Mouse (Mus musculus) kidney, postnatal 0 days (tissue): ENCODE measurements around the gene D630003M21Rik. TPM values are rescaled to one million over a fixed set of nuclear protein-coding genes. Genes with fewer than 3 reads are reported as not detected.
A peak's percentile ranks its signal among the peaks of the same experiment; 100 is the strongest.

Source experiments
- ATAC-seq: fragments of 200-750 bp; cut with Nextera tagmentation; replicated peaks from 2 replicates; pipeline ENCODE4 v1.8.0; 2017; ENCODE audit warnings: low read depth, moderate number of reproducible peaks, moderate TSS enrichment, moderate library complexity; ENCODE audit not compliant: low FRiP score
- DNase-seq: peaks from one replicate; pipeline ENCODE4 v3.0.0-alpha.2; 2016; ENCODE audit warnings: low spot score
- H3K27ac ChIP-seq: fragments of 300-500 bp; sonication (generic); 2 replicates; pipeline ENCODE4 v1.5.1; 2014; ENCODE audit warnings: mild to moderate bottlenecking
- H3K27me3 ChIP-seq: fragments of 300-500 bp; sonication (generic); 2 replicates; pipeline ENCODE4 v1.6.1; 2014; ENCODE audit warnings: low read length, mixed read lengths; ENCODE audit not compliant: insufficient read depth
- H3K36me3 ChIP-seq: fragments of 300-500 bp; sonication (generic); 2 replicates; pipeline ENCODE4 v1.6.1; 2014; ENCODE audit warnings: low read length, mixed read lengths; ENCODE audit not compliant: insufficient read depth
- H3K4me1 ChIP-seq: fragments of 300-500 bp; sonication (generic); replicated peaks from 2 replicates; pipeline ENCODE4 v1.6.1; 2014; ENCODE audit warnings: antibody characterized with exemption, low read length, mixed read lengths; ENCODE audit not compliant: insufficient read depth
- H3K4me2 ChIP-seq: fragments of 300-500 bp; sonication (generic); 2 replicates; pipeline ENCODE4 v1.6.1; 2014; ENCODE audit warnings: mild to moderate bottlenecking, low read length, moderate library complexity, mixed read lengths
- H3K4me3 ChIP-seq: fragments of 300-500 bp; sonication (generic); replicated peaks from 2 replicates; pipeline ENCODE4 v1.5.1; 2014; ENCODE audit warnings: low read depth, low read length
- H3K9ac ChIP-seq: fragments of 300-500 bp; sonication (generic); 2 replicates; pipeline ENCODE4 v1.6.1; 2014; ENCODE audit warnings: low read depth, low read length
- H3K9me3 ChIP-seq: fragments of 300-500 bp; sonication (generic); replicated peaks from 2 replicates; pipeline ENCODE4 v1.6.1; 2016; ENCODE audit warnings: low read length, inconsistent platforms, mixed read lengths
- CTCF ChIP-seq: IDR thresholded peaks from 2 replicates; pipeline ENCODE4 v1.5.1; 2016; ENCODE audit warnings: antibody characterized with exemption, low read depth, mild to moderate bottlenecking, moderate library complexity
- WGBS: fragments of 180-500 bp; shearing (Covaris S2); extraction: QIAGEN DNeasy Blood & Tissue Kit; methylation state at CpG from one replicate; pipeline ENCODE4 v1.1.7; 2014; 5-methylcytosine and 5-hydroxymethylcytosine counted together
- microRNA-seq: library from miRNA; unstranded; fragments of <30 nt; microRNA quantifications from one replicate; pipeline ENCODE4, GENCODE M21; 2016
- polyA plus RNA-seq: library from polyadenylated mRNA; unstranded; fragments of >200 nt; fragmentation: Nextera tagmentation; extraction: Ambion mirVana; gene quantifications from 2 replicates; pipeline ENCODE4 v1.2.1, GENCODE M21; 2015

D630003M21Rik gene
- polyA plus RNA-seq, 1 experiment from 2014 or later: 4.0 TPM

- Histone ChIP-seq H3K36me3 (0 out of 2 replicates have a peak, but pooled peaks cover 4% of the 10 kb centered on the region), H3K27me3 (no peaks in the 10 kb centered on the region), H3K9ac (no peak overlapping the region), H3K4me3 (no peak overlapping the region), H3K4me1 (peaks cover 26% of the 10 kb centered on the region), H3K4me2 (no peak overlapping the region), H3K9me3 (no peaks in the 10 kb centered on the region), H3K27ac (no peak overlapping the region)
- 65% methylated on average over 7 of the region's 7 CpGs for WGBS
- TF ChIP-seq CTCF: no peak
- DNase-seq (no peak), ATAC-seq (no peak)
Measured at GRCm38 (mm10) chr2:158141271-158141670, 87.8 kb downstream of the D630003M21Rik start.

GRCm38 (mm10) chr2:158140664-158141063 is 88.4 kb downstream of the D630003M21Rik start:
- H3K27ac ChIP-seq: no peak overlapping the region
- ATAC-seq (no peak), DNase-seq (no peak)
- no peak for TF ChIP-seq CTCF
- no peaks in the 10 kb centered on the region for H3K27me3 ChIP-seq
- H3K9ac ChIP-seq: no peak overlapping the region
- 0 out of 2 replicates have a peak, but pooled peaks cover 4% of the 10 kb centered on the region for H3K36me3 ChIP-seq
- H3K4me3 ChIP-seq: no peak overlapping the region
- no peaks in the 10 kb centered on the region for H3K9me3 ChIP-seq
- 86% methylated on average over 5 of the region's 5 CpGs for WGBS
- no peak overlapping the region for H3K4me2 ChIP-seq
- H3K4me1 ChIP-seq: peaks cover 27% of the 10 kb centered on the region

DNA sequence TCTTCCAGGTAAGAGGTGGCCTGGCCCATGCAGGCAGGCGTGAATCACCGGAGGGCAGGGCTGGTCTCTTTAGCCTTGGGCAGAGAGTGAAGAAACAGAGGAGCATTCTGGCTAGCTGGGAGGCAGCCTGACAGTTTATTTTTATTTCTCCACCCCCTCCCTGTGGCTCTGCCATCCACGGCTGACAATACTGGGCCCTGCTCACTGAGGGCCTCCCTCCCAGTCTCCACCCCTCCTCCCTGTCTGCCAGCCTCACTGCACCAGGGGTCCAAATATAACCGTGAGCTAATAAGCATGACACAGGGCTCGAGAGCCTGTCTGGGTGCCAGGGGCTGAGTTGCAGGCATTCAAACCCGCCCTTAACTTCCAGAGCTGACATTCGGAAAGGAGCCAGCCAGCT is 89.4 kb downstream of the D630003M21Rik start:
- Histone ChIP-seq H3K27ac (no peak overlapping the region), H3K36me3 (0 out of 2 replicates have a peak, but pooled peaks cover 4% of the 10 kb centered on the region), H3K4me1 (peaks cover 26% of the 10 kb centered on the region), H3K4me2 (no peak overlapping the region), H3K27me3 (no peaks in the 10 kb centered on the region), H3K4me3 (no peak overlapping the region), H3K9ac (no peak overlapping the region), H3K9me3 (no peaks in the 10 kb centered on the region)
- no peak for TF ChIP-seq CTCF
- WGBS: 43% methylated on average over 7 of the region's 7 CpGs
- DNase-seq (no peak), ATAC-seq (no peak)

- Histone ChIP-seq H3K9ac (no peak overlapping the region), H3K4me2 (no peak overlapping the region), H3K9me3 (no peaks in the 10 kb centered on the region), H3K4me3 (no peak overlapping the region), H3K27ac (no peak overlapping the region), H3K4me1 (peaks cover 26% of the 10 kb centered on the region), H3K36me3 (0 out of 2 replicates have a peak, but pooled peaks cover 9% of the 10 kb centered on the region), H3K27me3 (no peaks in the 10 kb centered on the region)
- WGBS: 94% methylated on average over 9 of the region's 9 CpGs
- ATAC-seq: no peak
- no peak for DNase-seq
- no peak for TF ChIP-seq CTCF
Measured at GRCm38 (mm10) chr2:158138778-158139177, 90.2 kb downstream of the D630003M21Rik start.

DNA sequence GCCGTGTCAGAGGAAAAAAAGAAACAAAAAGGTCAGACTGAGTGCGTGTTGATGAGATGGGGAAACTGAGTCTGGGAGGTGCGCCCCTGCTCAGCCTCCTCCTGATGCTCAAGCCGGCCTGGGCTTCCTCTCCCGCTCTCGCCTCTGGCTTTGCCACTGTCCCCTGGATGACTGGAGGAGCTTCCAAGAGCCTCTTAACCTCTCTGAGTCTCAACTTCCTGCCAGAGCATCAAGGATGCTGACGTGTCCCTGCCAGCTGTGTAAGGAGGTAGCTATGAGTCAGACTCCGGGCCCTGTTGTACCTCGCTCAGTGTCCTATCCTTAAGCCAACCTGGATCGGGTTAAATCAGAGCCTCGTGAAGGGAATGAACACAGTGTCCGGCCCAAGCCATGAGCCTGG is 91.3 kb downstream of the D630003M21Rik start:
- TF ChIP-seq CTCF: no peak
- Histone ChIP-seq H3K4me2 (no peak overlapping the region), H3K4me3 (no peak overlapping the region), H3K9me3 (no peaks in the 10 kb centered on the region), H3K27ac (no peak overlapping the region), H3K27me3 (no peaks in the 10 kb centered on the region), H3K36me3 (peaks cover 14% of the 10 kb centered on the region; the same call in 1 of the 2 replicates), H3K9ac (no peak overlapping the region), H3K4me1 (peaks cover 20% of the 10 kb centered on the region)
- ATAC-seq (no peak), DNase-seq (no peak)
- WGBS: 81% methylated on average over 12 of the region's 12 CpGs

DNA sequence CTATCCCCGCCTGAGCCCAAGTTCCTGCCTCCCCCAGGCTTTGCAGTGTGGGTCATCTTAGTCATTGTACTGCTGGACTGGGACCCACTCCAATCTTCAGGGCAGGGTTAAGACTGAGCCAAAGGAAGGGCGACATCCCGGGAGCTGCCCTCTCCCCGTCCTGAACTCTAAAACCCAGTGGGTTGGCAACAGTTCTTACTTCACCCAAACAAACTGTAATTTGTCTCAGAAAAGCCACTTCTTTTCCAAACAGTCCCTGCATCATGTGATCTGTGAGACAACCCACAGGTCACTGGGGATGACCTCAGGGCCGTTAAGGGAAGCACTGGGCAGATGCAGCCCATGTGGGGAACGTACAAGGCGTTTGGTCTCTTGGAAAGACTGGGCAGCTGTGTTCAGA is 92.8 kb downstream of the D630003M21Rik start:
- Histone ChIP-seq H3K4me3 (no peak overlapping the region), H3K4me1 (peaks cover 10% of the 10 kb centered on the region), H3K36me3 (peaks cover 20% of the 10 kb centered on the region; the same call in 1 of the 2 replicates), H3K27ac (no peak overlapping the region), H3K4me2 (no peak overlapping the region), H3K9ac (no peak overlapping the region), H3K9me3 (no peaks in the 10 kb centered on the region), H3K27me3 (no peaks in the 10 kb centered on the region)
- ATAC-seq: no peak
- DNase-seq: peak; percentile 28
- WGBS: 43% methylated on average over 7 of the region's 7 CpGs
- no peak for TF ChIP-seq CTCF

- H3K4me2 ChIP-seq: no peak overlapping the region
- 62% methylated on average over 6 of the region's 6 CpGs for WGBS
Measured at GRCm38 (mm10) chr2:158133050-158133449, 96.0 kb downstream of the D630003M21Rik start.

More at GRCm38 (mm10) chr2:158133050-158133449, 96.0 kb downstream of the D630003M21Rik start:
- H3K9ac ChIP-seq: no peak overlapping the region
- H3K4me3 ChIP-seq: no peak overlapping the region
- DNase-seq (no peak), ATAC-seq (no peak)
- no peak for TF ChIP-seq CTCF
- peaks cover 16% of the 10 kb centered on the region; the same call in 1 of the 2 replicates for H3K4me1 ChIP-seq
- no peaks in the 10 kb centered on the region for H3K9me3 ChIP-seq
- H3K36me3 ChIP-seq: peaks cover 16% of the 10 kb centered on the region; the same call in 1 of the 2 replicates
- H3K27ac ChIP-seq: no peak overlapping the region
- H3K27me3 ChIP-seq: no peaks in the 10 kb centered on the region

Small RNAs within 50 kb of the gene (microRNA-seq; reads per million reads assigned to microRNA genes)
- gene Mir7685: 0.80 reads per million

Other genes starting within 250 kb of the D630003M21Rik start
- gene Tti1, start 200.8 kb downstream of the D630003M21Rik start, polyA plus RNA-seq: 13.6 and 15.2 TPM in 2 replicates
- 29.6 and 34.9 TPM in 2 replicates for gene Rprd1b, start 200.7 kb downstream of the D630003M21Rik start, polyA plus RNA-seq
- gene Tgm2, start 82.8 kb downstream of the D630003M21Rik start, polyA plus RNA-seq: 26.9 and 31.7 TPM in 2 replicates
- 0.08 and 0.12 TPM in 2 replicates for gene Bpi, start 28.9 kb upstream of the D630003M21Rik start, polyA plus RNA-seq
- gene Lbp, start 77.3 kb upstream of the D630003M21Rik start, polyA plus RNA-seq: 32.1 and 34.6 TPM in 2 replicates
- 2.9 and 3.5 TPM in 2 replicates for gene Snhg11, start 146.4 kb upstream of the D630003M21Rik start, polyA plus RNA-seq
- 13.9 and 17.6 TPM in 2 replicates for gene Ralgapb, start 180.6 kb upstream of the D630003M21Rik start, polyA plus RNA-seq